Mouse (Mus musculus): Measurements from ENCODE around the gene Yap1.

GRCm38 (mm10) chr9:7952886-7953285 is 51.5 kb downstream of the Yap1 start:
- TF ChIP-seq POLR2A (IDR thresholded peaks at IDR 0.05; ENCODE audit: borderline replicate concordance, extremely low read depth, low read depth, low read length) (no peak), CTCF (IDR thresholded peaks at IDR 0.05; ENCODE audit: insufficient read depth, low read length) (no peak)
